Mouse (Mus musculus) lung, adult 2 months (tissue): ENCODE measurements at regions not wholly inside any gene's neighbourhood (a gene's known extent, or its start where the extent isn't known, plus 50 kb on each side); places are given as distances from the start of the nearest gene placed in this dataset.

Experiments
- CTCF ChIP-seq: fragments of 200-500 bp; IDR thresholded peaks from 2 replicates; pipeline ENCODE4 v1.5.1; 2011; ENCODE audit warnings: mild to moderate bottlenecking, low read length, control low read depth; ENCODE audit not compliant: insufficient read depth
- POLR2A ChIP-seq: fragments of 200-500 bp; IDR thresholded peaks from 2 replicates; pipeline ENCODE4 v1.6.1; 2011; ENCODE audit warnings: low read depth, mild to moderate bottlenecking, control low read depth, low read length, borderline replicate concordance; ENCODE audit errors: extremely low read depth

GRCm38 (mm10) chr4:8934541-8934940 lies 695.7 kb upstream of the Car8 start:
- TF ChIP-seq CTCF (no peak), POLR2A (no peak)
